Mouse (Mus musculus): ENCODE results near the gene Ube2e1.

- TF ChIP-seq EP300 (IDR thresholded peaks at IDR 0.05; ENCODE audit: low read depth), result no peak
- no peak for TF ChIP-seq CTCF (IDR thresholded peaks at IDR 0.05; ENCODE audit: low read depth)
Measured at GRCm38 (mm10) chr14:18263427-18263826, 68.2 kb downstream of the Ube2e1 start.
